Mouse (Mus musculus) bone marrow, adult 2 months (tissue): ENCODE data around the gene Eipr1.

Source experiments
- CTCF ChIP-seq: fragments of 200-500 bp; IDR thresholded peaks from 2 replicates; pipeline ENCODE4 v1.5.1; 2011; ENCODE audit warnings: low read length, control low read depth; ENCODE audit not compliant: control insufficient read depth, insufficient read depth
- POLR2A ChIP-seq: fragments of 200-500 bp; IDR thresholded peaks from 2 replicates; pipeline ENCODE4 v1.6.1; 2011; ENCODE audit warnings: low read depth, mild to moderate bottlenecking, control low read depth, low read length, borderline replicate concordance; ENCODE audit not compliant: control insufficient read depth

GRCm38 (mm10) chr12:28732631-28733030, 19.0 kb upstream of the Eipr1 start:
- TF ChIP-seq CTCF (no peak), POLR2A (no peak)
